Mouse (Mus musculus): ENCODE data around the gene Dhrs7b.

DNA sequence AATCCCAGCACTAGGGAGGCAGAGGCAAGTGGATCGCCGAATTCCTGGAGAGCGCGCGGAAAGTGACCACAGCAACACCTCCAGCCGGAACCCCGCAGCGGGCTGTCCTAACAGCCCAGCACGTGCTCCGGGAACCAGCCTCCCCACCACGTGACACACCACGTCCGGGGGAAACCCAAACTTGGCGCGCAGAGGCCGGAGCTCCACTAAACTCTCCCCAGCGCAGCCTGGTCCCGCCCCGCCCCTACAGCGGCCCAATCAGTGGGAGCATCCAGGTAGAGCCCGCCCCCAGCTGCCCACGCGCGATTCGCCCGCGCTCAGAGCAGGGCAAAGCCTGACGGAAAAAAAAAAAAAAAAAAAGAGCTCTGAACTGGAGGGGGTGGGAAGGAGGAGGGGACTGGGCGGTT is 19.4 kb upstream of the Dhrs7b start:
- no peak for TF ChIP-seq CTCF (IDR thresholded peaks at IDR 0.05; ENCODE audit: low read depth)
- no peak for TF ChIP-seq EP300 (IDR thresholded peaks at IDR 0.05; ENCODE audit: low read depth)

All from heart, postnatal 0 days (tissue).